Mouse (Mus musculus) forebrain, embryonic 13.5 days (tissue): Measurements from ENCODE around the gene Epb41l2. TPM values are rescaled to one million over a fixed set of nuclear protein-coding genes. Genes with fewer than 3 reads are reported as not detected.

Source experiments
- polyA plus RNA-seq: library from polyadenylated mRNA; unstranded; fragments of >200 nt; fragmentation: Nextera tagmentation; extraction: Ambion mirVana; gene quantifications from 2 replicates; pipeline ENCODE4 v1.2.1, GENCODE M21; 2015

The Epb41l2 gene
- polyA plus RNA-seq, 1 experiment from 2014 or later, result 22.7 TPM

Other genes with a start within 250 kb of the Epb41l2 start
- gene Akap7, start 51.9 kb upstream of the Epb41l2 start, polyA plus RNA-seq, result 14.5 and 16.2 TPM in 2 replicates
- gene Smlr1, start 176.5 kb downstream of the Epb41l2 start, polyA plus RNA-seq, result not detected in 2 replicates